10 mouse cellular contexts compared by ENCODE assay signal in the genomic region with DNA sequence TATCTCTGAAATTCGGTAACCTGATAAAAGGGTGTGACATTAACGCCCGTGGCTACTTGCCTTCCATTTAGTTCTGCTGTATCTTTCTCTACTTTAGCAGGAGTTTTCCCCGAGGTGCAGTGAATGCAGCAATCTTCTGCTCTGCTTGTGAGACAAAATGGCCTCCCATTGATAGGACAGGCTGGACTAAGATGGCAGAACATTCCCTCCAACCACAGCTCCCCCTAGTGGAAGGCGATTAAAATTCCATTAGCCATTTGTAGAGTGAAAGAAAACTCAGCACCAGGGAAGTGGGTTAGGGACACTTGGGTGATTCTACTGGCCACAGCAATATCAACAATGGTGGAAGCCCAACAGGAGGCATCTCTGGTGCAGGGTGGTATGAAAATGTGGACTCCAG. TPM values are rescaled to one million over a fixed set of nuclear protein-coding genes. Genes with fewer than 3 reads are reported as not detected.
DNase-seq lines count a peak whose midpoint lies in the region; ATAC-seq and TF ChIP-seq lines count a peak whose summit lies in the region.
"Had no signal": no experiment of that assay in that cellular context is flagged by ENCODE, and none has a peak within 500 bp of the region (broad histone marks: within the 10 kb centered on the region; RNA-seq: fewer than 3 reads in every experiment).

No protein-coding gene starts in this region.

- in situ Hi-C loops in ES-E14 (cut with MboI; ENCODE audit: low sequenced_read_pairs in 2 of 2, unreplicated experiment in 2 of 2) = no loop called here

- H3K9me3 ChIP-seq in ES-E14 (ENCODE audit: control insufficient read depth, insufficient read depth, low read depth, low read length) = no peaks in the 10 kb centered on the region
- H3K9me3 ChIP-seq: liver, embryonic 15.5 days; stomach, embryonic 15.5 days had no signal

- no peak overlapping the region for H3K27ac ChIP-seq in ES-E14 (ENCODE audit: insufficient read depth, low read depth, low read length, poor library complexity, severe bottlenecking)
- H3K27ac ChIP-seq: liver, embryonic 15.5 days; stomach, embryonic 15.5 days had no signal

- H3K4me1 ChIP-seq in ES-E14 (ENCODE audit: control insufficient read depth in 2 of 2, insufficient read depth in 2 of 2, low read length in 2 of 2, poor library complexity in 1 of 2) = peaks cover 0 to 3% of the 10 kb centered on the region in 2 experiments; a peak in 1 of 4 replicates
- H3K4me1 ChIP-seq: liver, embryonic 15.5 days; stomach, embryonic 15.5 days had no signal

- no peaks in the 10 kb centered on the region for H3K36me3 ChIP-seq in ES-E14 (ENCODE audit: control insufficient read depth, insufficient read depth, low read length, poor library complexity, severe bottlenecking)
- H3K36me3 ChIP-seq: liver, embryonic 15.5 days had no signal

- ATAC-seq in CD4-positive, CD25-positive, alpha-beta regulatory T cell, adult 4 months = no peak
- 0 out of 2 replicates have a peak, but pooled peaks have one; percentile 13 for ATAC-seq in granulocyte monocyte progenitor cell, adult 5-6 weeks (replicated peaks; ENCODE audit: poor library complexity, severe bottlenecking)
- no peak for ATAC-seq in cerebellum, adult (ENCODE audit: insufficient number of reproducible peaks, low FRiP score, low TSS enrichment)

- peak; percentile 79 for DNase-seq in CD4-positive, CD25-positive, alpha-beta regulatory T cell, adult 2 months (ENCODE audit: low read depth, low spot score)
- peak; percentile 26 for DNase-seq in layer of hippocampus, adult 11-12 months (ENCODE audit: low spot score)
- no peak for DNase-seq in layer of hippocampus, adult 9-10 months (ENCODE audit: low spot score)
- DNase-seq in ES-E14 (ENCODE audit: low read depth, low spot score) = peak; percentile 61
- DNase-seq in thymus, postnatal 14 days = peak; percentile 37

- H3K4me3 ChIP-seq in ES-E14 (ENCODE audit: insufficient read depth in 1 of 2, low read depth in 1 of 2, low read length in 2 of 2, poor library complexity in 1 of 2, severe bottlenecking in 1 of 2) = no peak overlapping the region
- H3K4me3 ChIP-seq: liver, embryonic 15.5 days; stomach, embryonic 15.5 days had no signal

- H3K9ac ChIP-seq in ES-E14 (ENCODE audit: insufficient read depth, low read depth, low read length, poor library complexity, severe bottlenecking) = no peak overlapping the region
- H3K9ac ChIP-seq: liver, embryonic 15.5 days; stomach, embryonic 15.5 days had no signal

TF ChIP-seq in ES-E14, 5 proteins besides CTCF, POLR2A, EP300 and RAD21:
- TF ChIP-seq HCFC1 (IDR thresholded peaks at IDR 0.05; ENCODE audit: borderline replicate concordance, insufficient read depth, low read length) (0 out of 2 replicates have a peak, but pooled peaks have one; percentile 37), CHD2 (IDR thresholded peaks at IDR 0.05; ENCODE audit: low read depth, low read length) (no peak), ZC3H11A (IDR thresholded peaks at IDR 0.05; ENCODE audit: borderline replicate concordance, low read depth, low read length) (peak; percentile 94), MAFK (IDR thresholded peaks at IDR 0.05; ENCODE audit: insufficient read depth, low read depth, low read length) (no peak), ZNF384 (IDR thresholded peaks at IDR 0.05; ENCODE audit: low read depth, low read length) (no peak)

RNA-seq across cellular contexts. Expression of a gene that starts 6.9 kb away (rescaled TPM):
- under 1 TPM; 0.15 to 0.44 TPM for polyA plus RNA-seq in CD4-positive, CD25-positive, alpha-beta regulatory T cell, adult 4 months (2017; shearing (Covaris generic))
- 0.05 and 0.18 TPM in 2 replicates for total RNA-seq in ES-E14 (2012; rRNA removed)
- 62.2 and 69.2 TPM in 2 replicates for total RNA-seq in granulocyte monocyte progenitor cell, adult 5-6 weeks (2014; fragmentation: Nextera tagmentation)
- total RNA-seq in granulocyte monocyte progenitor cell, adult 5-6 weeks (2017) = 53.0 and 54.8 TPM in 2 replicates

RNA-seq across cellular contexts. Expression of a gene that starts 33.8 kb away (rescaled TPM):
- 10 to 100 TPM in 1 of 2 experiments, 1 to 10 TPM in 1; 6.8 to 11.4 TPM for polyA plus RNA-seq in CD4-positive, CD25-positive, alpha-beta regulatory T cell, adult 4 months (2017; shearing (Covaris generic))
- 1.4 and 2.2 TPM in 2 replicates for total RNA-seq in ES-E14 (2012; rRNA removed)
- total RNA-seq in granulocyte monocyte progenitor cell, adult 5-6 weeks (2014; fragmentation: Nextera tagmentation) = 48.3 and 48.4 TPM in 2 replicates
- 38.7 and 47.3 TPM in 2 replicates for total RNA-seq in granulocyte monocyte progenitor cell, adult 5-6 weeks (2017)

RNA-seq across cellular contexts. Expression of a gene that starts 39.7 kb away (rescaled TPM):
- polyA plus RNA-seq in CD4-positive, CD25-positive, alpha-beta regulatory T cell, adult 4 months (2017; shearing (Covaris generic)) = not detected
- total RNA-seq in ES-E14 (2012; rRNA removed) = not detected in 2 replicates
- total RNA-seq in granulocyte monocyte progenitor cell, adult 5-6 weeks (2014; fragmentation: Nextera tagmentation) = not detected in 2 replicates
- total RNA-seq in granulocyte monocyte progenitor cell, adult 5-6 weeks (2017) = not detected in 2 replicates
- polyA plus RNA-seq: liver, embryonic 15.5 days; stomach, embryonic 15.5 days had no signal

RNA-seq across cellular contexts. Expression of a gene that starts 50.2 kb away (rescaled TPM):
- not detected for polyA plus RNA-seq in CD4-positive, CD25-positive, alpha-beta regulatory T cell, adult 4 months (2017; shearing (Covaris generic))
- 0.13 TPM in 1 of 2 replicates, not detected in the other for total RNA-seq in ES-E14 (2012; rRNA removed)
- total RNA-seq in granulocyte monocyte progenitor cell, adult 5-6 weeks (2014; fragmentation: Nextera tagmentation) = not detected in 2 replicates
- total RNA-seq in granulocyte monocyte progenitor cell, adult 5-6 weeks (2017) = not detected in 2 replicates
- polyA plus RNA-seq: liver, embryonic 15.5 days; stomach, embryonic 15.5 days had no signal

Comparison
In these comparisons a context has a peak if more than half of its experiments do, and no peak if none do; other contexts are left out.
1. RNA of a gene that starts 6.9 kb away (total RNA-seq): 53.0 to 69.2 TPM in granulocyte monocyte progenitor cell, adult 5-6 weeks; 0.05 to 0.18 TPM in ES-E14; every median in the first group is over 10 times any median in the second.
2. RNA of a gene that starts 33.8 kb away (total RNA-seq): 38.7 to 48.4 TPM in granulocyte monocyte progenitor cell, adult 5-6 weeks; 1.4 to 2.2 TPM in ES-E14; every median in the first group is over 10 times any median in the second.